Mouse (Mus musculus) cortical plate, adult 2 months (tissue): ENCODE data around the gene Ddx43. TPM values are rescaled to one million over a fixed set of nuclear protein-coding genes. Genes with fewer than 3 reads are reported as not detected.

Experiments
- H3K27ac ChIP-seq: fragments of 200-500 bp; 2 replicates; pipeline ENCODE4 v1.5.1; 2012; ENCODE audit warnings: low read length, control low read depth, inconsistent platforms; ENCODE audit not compliant: insufficient read depth
- H3K4me1 ChIP-seq: fragments of 200-500 bp; 2 replicates; pipeline ENCODE4 v1.6.1; 2011; ENCODE audit warnings: low read length; ENCODE audit not compliant: control insufficient read depth, insufficient read depth
- H3K4me3 ChIP-seq: fragments of 200-500 bp; 2 replicates; pipeline ENCODE4 v1.5.1; 2011; ENCODE audit warnings: mild to moderate bottlenecking, low read length, control low read depth; ENCODE audit not compliant: insufficient read depth
- CTCF ChIP-seq: fragments of 200-500 bp; IDR thresholded peaks from 2 replicates; pipeline ENCODE4 v1.5.1; 2011; ENCODE audit warnings: mild to moderate bottlenecking, control low read depth, low read length; ENCODE audit not compliant: insufficient read depth; ENCODE audit errors: extremely low read depth
- POLR2A ChIP-seq: fragments of 200-500 bp; IDR thresholded peaks from 2 replicates; pipeline ENCODE4 v1.6.1; 2011; ENCODE audit warnings: mild to moderate bottlenecking, low read length, control low read depth; ENCODE audit not compliant: insufficient read depth; ENCODE audit errors: extremely low read depth
- polyA plus RNA-seq: library from polyadenylated mRNA; depleted of rRNA; stranded (reverse); fragments of >200 nt; gene quantifications from 2 replicates; pipeline ENCODE4 v1.2.3, GENCODE M21; 2012; rRNA removed

The Ddx43 gene
- polyA plus RNA-seq, 1 experiment: 0.27 TPM

DNA sequence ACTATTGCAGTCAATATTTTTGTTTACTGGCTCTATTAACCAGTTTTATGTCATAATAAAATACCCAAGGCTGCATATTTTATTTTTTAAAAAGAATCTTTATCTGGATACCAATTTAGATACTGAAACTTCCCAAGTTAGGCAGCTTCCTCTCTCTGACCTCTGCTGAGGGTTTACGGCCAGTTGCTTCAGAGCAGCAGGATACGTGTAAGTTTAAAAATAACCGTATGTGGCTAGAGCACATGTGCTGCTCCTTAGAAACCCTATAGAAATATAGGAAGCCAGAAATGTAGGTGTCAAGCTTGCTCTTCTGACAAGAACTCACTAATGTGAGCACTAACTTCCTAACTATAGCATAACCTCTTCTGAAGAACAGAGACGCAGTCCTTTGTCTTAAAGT lies 67.8 kb downstream of the Ddx43 start:
- Histone ChIP-seq H3K4me1 (no peaks in the 10 kb centered on the region), H3K27ac (no peak overlapping the region), H3K4me3 (no peak overlapping the region)
- TF ChIP-seq POLR2A (no peak), CTCF (no peak)

- Histone ChIP-seq H3K4me3 (no peak overlapping the region), H3K27ac (no peak overlapping the region), H3K4me1 (no peaks in the 10 kb centered on the region)
- TF ChIP-seq POLR2A (no peak), CTCF (no peak)
Measured at GRCm38 (mm10) chr9:78465725-78466124, 70.1 kb downstream of the Ddx43 start.

Other genes starting within 250 kb of the Ddx43 start
- gene Gsta4, start 213.0 kb upstream of the Ddx43 start, polyA plus RNA-seq: 85.6 and 92.4 TPM in 2 replicates
- gene Gsta1, start 165.1 kb upstream of the Ddx43 start, polyA plus RNA-seq: not detected in 2 replicates
- not detected in 2 replicates for gene Gm3776, start 138.6 kb upstream of the Ddx43 start, polyA plus RNA-seq
- gene Gm10639, start 105.9 kb upstream of the Ddx43 start, polyA plus RNA-seq: not detected in 2 replicates
- not detected in 2 replicates for gene Omt2a, start 81.0 kb upstream of the Ddx43 start, polyA plus RNA-seq
- gene Omt2b, start 68.2 kb upstream of the Ddx43 start, polyA plus RNA-seq: not detected in 2 replicates
- gene Gsta2, start 40.0 kb upstream of the Ddx43 start, polyA plus RNA-seq: 0.28 and 0.44 TPM in 2 replicates
- gene Dppa5a, start 27.6 kb upstream of the Ddx43 start, polyA plus RNA-seq: 0.26 TPM in 1 of 2 replicates, not detected in the other
- 0.06 and 0.08 TPM in 2 replicates for gene Ooep, start 17.1 kb upstream of the Ddx43 start, polyA plus RNA-seq
- 0.61 and 0.96 TPM in 2 replicates for gene Cgas, start 47.5 kb downstream of the Ddx43 start, polyA plus RNA-seq
- 29.6 and 30.4 TPM in 2 replicates for gene Mto1, start 52.4 kb downstream of the Ddx43 start, polyA plus RNA-seq
- gene Gm17324, start 53.0 kb downstream of the Ddx43 start, polyA plus RNA-seq: 1.0 and 1.1 TPM in 2 replicates
- 3,308 and 3,313 TPM in 2 replicates for gene Eef1a1, start 93.4 kb downstream of the Ddx43 start, polyA plus RNA-seq
- 17.4 and 18.1 TPM in 2 replicates for gene Slc17a5, start 192.3 kb downstream of the Ddx43 start, polyA plus RNA-seq
- gene Cd109, start 219.8 kb downstream of the Ddx43 start, polyA plus RNA-seq: 0.31 and 0.53 TPM in 2 replicates